Mouse (Mus musculus) gastrocnemius, adult 2 months (tissue): ENCODE measurements at regions not wholly inside any gene's neighbourhood (a gene's known extent, or its start where the extent isn't known, plus 50 kb on each side); places are given as distances from the start of the nearest gene placed in this dataset.
"Not testable (repeated sequence)": the region's sequence is repeated elsewhere in the genome, so short reads cannot be mapped to it uniquely, and the experiment has no call there.

Source experiments
- DNase-seq: peaks from one replicate; pipeline ENCODE4 v3.0.0; 2022
- H3K27ac ChIP-seq: fragments of 200-600 bp; 2 replicates; pipeline ENCODE4 v1.8.1; 2022; ENCODE audit warnings: mild to moderate bottlenecking
- H3K4me3 ChIP-seq: fragments of 200-600 bp; 2 replicates; pipeline ENCODE4 v1.8.1; 2022; ENCODE audit warnings: mild to moderate bottlenecking, moderate library complexity
- CTCF ChIP-seq: fragments of 200-600 bp; IDR thresholded peaks from 2 replicates; pipeline ENCODE4 v1.8.1; 2022; ENCODE audit warnings: antibody characterized with exemption, mild to moderate bottlenecking, moderate library complexity
- intact Hi-C: fragments of 180-260 bp; cut with DNase I; formaldehyde crosslinking; loops from one replicate; pipeline ENCODE4 v1.15.1; 2025

GRCm38 (mm10) chr5:4391083-4391482 lies 198.9 kb downstream of the Mterf1b start:
- Histone ChIP-seq H3K4me3 (no peak overlapping the region), H3K27ac (no peak overlapping the region)
- intact Hi-C loops = loop anchor here (10.0 kb wide), 1 partner anchor 226 kb away; no protein-coding TSS in a partner anchor
- TF ChIP-seq CTCF = no peak
- no peak for DNase-seq

GRCm38 (mm10) chr5:4394353-4395052 lies 202.3 kb downstream of the Mterf1b start:
- not testable (repeated sequence) for DNase-seq, H3K4me3 ChIP-seq, H3K27ac ChIP-seq
- intact Hi-C loops = loop anchor here (10.0 kb wide), 1 partner anchor 230 kb away; no protein-coding TSS in a partner anchor

DNA sequence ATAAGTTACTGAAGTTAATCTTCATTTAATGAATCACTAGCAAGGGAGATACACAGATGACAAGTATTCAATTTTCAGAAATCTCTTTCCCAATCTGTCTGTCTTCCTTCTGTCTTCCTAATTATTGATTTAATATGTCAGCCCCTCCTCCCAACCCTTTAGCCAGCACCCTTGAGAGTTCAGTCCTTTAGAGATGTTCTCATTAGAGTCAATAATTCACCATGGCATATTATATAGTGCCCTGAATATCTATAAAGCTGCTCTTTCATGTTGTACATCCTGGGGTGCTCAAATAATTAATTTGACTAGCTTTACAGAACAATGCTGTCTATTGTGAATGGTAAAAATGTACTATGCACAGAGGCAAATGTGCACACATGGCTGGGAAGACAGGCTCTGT lies 205.9 kb downstream of the Mterf1b start:
- intact Hi-C loops = loop anchor here (10.0 kb wide), 1 partner anchor 233 kb away; no protein-coding TSS in a partner anchor
- Histone ChIP-seq H3K27ac (no peak overlapping the region), H3K4me3 (no peak overlapping the region)
- no peak for DNase-seq
- no peak for TF ChIP-seq CTCF

- no peak overlapping the region for H3K27ac ChIP-seq
- no peak overlapping the region for H3K4me3 ChIP-seq
- no peak for DNase-seq
- no peak for TF ChIP-seq CTCF
- intact Hi-C loops = no loop called here
Observed at GRCm38 (mm10) chr5:4417761-4418160, 225.6 kb downstream of the Mterf1b start.
